Mouse (Mus musculus) heart, adult 2 months (tissue): ENCODE measurements around the gene Sall1. TPM values are rescaled to one million over a fixed set of nuclear protein-coding genes. Genes with fewer than 3 reads are reported as not detected.
A peak's percentile ranks its signal among the peaks of the same experiment; 100 is the strongest.

Experiments used
- DNase-seq, 2 experiments: peaks; one replicate each; pipeline ENCODE4 v3.0.0; 2021
- H3K27ac ChIP-seq: fragments of 200-600 bp; 2 replicates; pipeline ENCODE4 v1.8.1; 2022
- H3K27me3 ChIP-seq: fragments of 200-500 bp; 2 replicates; pipeline ENCODE4 v1.6.1; 2012; ENCODE audit warnings: mild to moderate bottlenecking, low read length, inconsistent platforms, mixed read lengths; ENCODE audit not compliant: control insufficient read depth, insufficient read depth
- H3K36me3 ChIP-seq: fragments of 200-500 bp; 2 replicates; pipeline ENCODE4 v1.6.1; 2012; ENCODE audit warnings: low read length, inconsistent platforms; ENCODE audit not compliant: control insufficient read depth, insufficient read depth
- H3K4me1 ChIP-seq: fragments of 200-500 bp; 2 replicates; pipeline ENCODE4 v1.6.1; 2011; ENCODE audit warnings: low read length; ENCODE audit not compliant: control insufficient read depth, insufficient read depth
- H3K4me3 ChIP-seq: fragments of 200-600 bp; 2 replicates; pipeline ENCODE4 v1.8.1; 2022
- H3K79me2 ChIP-seq: fragments of 200-500 bp; replicated peaks from 2 replicates; pipeline ENCODE4 v1.6.1; 2012; ENCODE audit warnings: mild to moderate bottlenecking, inconsistent platforms, low read length, moderate library complexity, mixed read lengths; ENCODE audit not compliant: control insufficient read depth, insufficient read depth
- H3K9ac ChIP-seq: fragments of 200-500 bp; 2 replicates; pipeline ENCODE4 v1.6.1; 2012; ENCODE audit warnings: low read depth, mild to moderate bottlenecking, control low read depth, inconsistent platforms, low read length, mixed read lengths
- CTCF ChIP-seq: fragments of 200-600 bp; IDR thresholded peaks from 2 replicates; pipeline ENCODE4 v1.8.1; 2022; ENCODE audit warnings: antibody characterized with exemption, mild to moderate bottlenecking, moderate library complexity
- EP300 ChIP-seq: fragments of 200-500 bp; IDR thresholded peaks from 2 replicates; pipeline ENCODE4 v1.6.1; 2011; ENCODE audit warnings: low read depth, low read length, control low read depth; ENCODE audit not compliant: insufficient read depth
- POLR2A ChIP-seq: fragments of 200-500 bp; IDR thresholded peaks from 2 replicates; pipeline ENCODE4 v1.6.1; 2011; ENCODE audit warnings: mild to moderate bottlenecking, low read depth, low read length, control low read depth; ENCODE audit not compliant: insufficient read depth
- WGBS: fragments of 180-500 bp; shearing (Covaris S2); methylation state at CpG from one replicate; pipeline ENCODE4 v1.1.7; 2018; 5-methylcytosine and 5-hydroxymethylcytosine counted together
- intact Hi-C: fragments of 180-260 bp; cut with DNase I; formaldehyde crosslinking; loops from one replicate; pipeline ENCODE4 v1.15.1; 2025
- polyA plus RNA-seq: library from polyadenylated mRNA; depleted of rRNA; stranded (reverse); fragments of >200 nt; gene quantifications from 2 replicates; pipeline ENCODE4 v1.2.3, GENCODE M21; 2012
- total RNA-seq, 2 experiments: library from RNA; stranded (reverse); gene quantifications; 2 replicates each; pipeline ENCODE4 v1.2.3; 2021

The Sall1 gene
- total and polyA plus RNA-seq, 3 experiments = 0.80 to 1.2 (median 0.91) TPM

- DNase-seq = no peak
- Histone ChIP-seq H3K4me3 (no peak overlapping the region), H3K27me3 (peaks cover 37% of the 10 kb centered on the region), H3K36me3 (no peaks in the 10 kb centered on the region), H3K27ac (no peak overlapping the region), H3K4me1 (no peaks in the 10 kb centered on the region), H3K79me2 (no peaks in the 10 kb centered on the region), H3K9ac (no peak overlapping the region)
- WGBS = 12% methylated on average over 17 of the region's 17 CpGs
- no peak for TF ChIP-seq EP300
- no peak for TF ChIP-seq POLR2A
- no peak for TF ChIP-seq CTCF
- intact Hi-C loops = no loop called here
Observed at GRCm38 (mm10) chr8:89045726-89046125, 1.8 kb upstream of the Sall1 start.

GRCm38 (mm10) chr8:89045218-89045601, 1.2 kb upstream of the Sall1 start:
- Histone ChIP-seq H3K79me2 (no peaks in the 10 kb centered on the region), H3K9ac (no peak overlapping the region), H3K27ac (no peak overlapping the region), H3K36me3 (no peaks in the 10 kb centered on the region), H3K27me3 (peaks cover 38% of the 10 kb centered on the region), H3K4me1 (no peaks in the 10 kb centered on the region), H3K4me3 (no peak overlapping the region)
- TF ChIP-seq CTCF (no peak), POLR2A (no peak), EP300 (no peak)
- intact Hi-C loops = no loop called here
- no peak for DNase-seq
- WGBS = 3% methylated on average over 30 of the region's 30 CpGs

GRCm38 (mm10) chr8:89044511-89045217, 702 bp upstream of the Sall1 start:
- H3K27ac ChIP-seq = no peak overlapping the region
- no peak overlapping the region for H3K9ac ChIP-seq
- WGBS = 3% methylated on average over 31 of the region's 31 CpGs
- no peaks in the 10 kb centered on the region for H3K4me1 ChIP-seq
- no peak for DNase-seq
- TF ChIP-seq EP300 = no peak
- peaks cover 38% of the 10 kb centered on the region for H3K27me3 ChIP-seq
- H3K4me3 ChIP-seq = no peak overlapping the region
- H3K36me3 ChIP-seq = no peaks in the 10 kb centered on the region
- no peaks in the 10 kb centered on the region for H3K79me2 ChIP-seq
- intact Hi-C loops = no loop called here

GRCm38 (mm10) chr8:89043371-89043841, 556 bp downstream of the Sall1 start:
- Histone ChIP-seq H3K79me2 (no peaks in the 10 kb centered on the region), H3K4me1 (no peaks in the 10 kb centered on the region), H3K36me3 (no peaks in the 10 kb centered on the region), H3K9ac (peak overlapping the region; percentile 27; the same call in 1 of the 2 replicates), H3K4me3 (peak overlapping the region; percentile 52), H3K27ac (no peak overlapping the region), H3K27me3 (peaks cover 38% of the 10 kb centered on the region)
- WGBS = 2% methylated on average over 29 of the region's 32 CpGs
- intact Hi-C loops = no loop called here
- DNase-seq = peak; percentile 60 to 62
- TF ChIP-seq EP300 (no peak), POLR2A (no peak), CTCF (no peak)

- peak; percentile 38 to 48 for DNase-seq
- intact Hi-C loops = no loop called here
- Histone ChIP-seq H3K27me3 (peaks cover 36% of the 10 kb centered on the region), H3K4me1 (no peaks in the 10 kb centered on the region), H3K9ac (peak overlapping the region; percentile 27; the same call in 1 of the 2 replicates), H3K27ac (no peak overlapping the region), H3K79me2 (no peaks in the 10 kb centered on the region), H3K4me3 (peak overlapping the region; percentile 52), H3K36me3 (no peaks in the 10 kb centered on the region)
- WGBS = 1% methylated on average over 78 of the region's 80 CpGs
- TF ChIP-seq EP300 = no peak
- no peak for TF ChIP-seq POLR2A
- TF ChIP-seq CTCF = no peak
Observed at GRCm38 (mm10) chr8:89042560-89043370, 1.2 kb downstream of the Sall1 start.

GRCm38 (mm10) chr8:89042118-89042460, 1.9 kb downstream of the Sall1 start:
- intact Hi-C loops = no loop called here
- H3K9ac ChIP-seq = peak overlapping the region; percentile 40
- TF ChIP-seq EP300 (no peak), POLR2A (no peak), CTCF (no peak)
- no peaks in the 10 kb centered on the region for H3K4me1 ChIP-seq
- H3K4me3 ChIP-seq = peak overlapping the region; percentile 52
- H3K79me2 ChIP-seq = no peaks in the 10 kb centered on the region
- H3K27me3 ChIP-seq = peaks cover 38% of the 10 kb centered on the region
- H3K36me3 ChIP-seq = no peaks in the 10 kb centered on the region
- 1% methylated on average over 35 of the region's 35 CpGs for WGBS
- DNase-seq = no peak
- H3K27ac ChIP-seq = no peak overlapping the region
